Mouse (Mus musculus): Measurements from ENCODE around the gene Tmem253.

The Tmem253 gene

GRCm38 (mm10) chr14:52008321-52009203, 6.9 kb upstream of the Tmem253 start:
- DNase-seq: peak; percentile 90

- no peak for DNase-seq
Measured at GRCm38 (mm10) chr14:52009361-52009760, 6.1 kb upstream of the Tmem253 start.

- DNase-seq: no peak
Measured at GRCm38 (mm10) chr14:52009841-52010240, 5.6 kb upstream of the Tmem253 start.

- no peak for DNase-seq
Measured at GRCm38 (mm10) chr14:52010446-52011111, 4.9 kb upstream of the Tmem253 start.

GRCm38 (mm10) chr14:52011683-52012082, 3.8 kb upstream of the Tmem253 start:
- DNase-seq: no peak

GRCm38 (mm10) chr14:52012085-52012484, 3.4 kb upstream of the Tmem253 start:
- peak; percentile 67 for DNase-seq

- DNase-seq: no peak
Measured at GRCm38 (mm10) chr14:52012553-52012952, 2.9 kb upstream of the Tmem253 start.

- DNase-seq: no peak
Measured at GRCm38 (mm10) chr14:52013021-52013610, 2.3 kb upstream of the Tmem253 start.

GRCm38 (mm10) chr14:52013771-52014219, 1.7 kb upstream of the Tmem253 start:
- no peak for DNase-seq

- DNase-seq: no peak
Measured at GRCm38 (mm10) chr14:52014271-52014760, 1.1 kb upstream of the Tmem253 start.

- no peak for DNase-seq
Measured at GRCm38 (mm10) chr14:52014761-52015311, 622 bp upstream of the Tmem253 start.

- DNase-seq: no peak
Measured at GRCm38 (mm10) chr14:52016625-52017405, 1.4 kb downstream of the Tmem253 start.

GRCm38 (mm10) chr14:52017662-52018061, 2.2 kb downstream of the Tmem253 start:
- DNase-seq: no peak

- DNase-seq: peak; percentile 7
Measured at GRCm38 (mm10) chr14:52018248-52019050, 3.0 kb downstream of the Tmem253 start.

GRCm38 (mm10) chr14:52019051-52019589, 3.7 kb downstream of the Tmem253 start:
- DNase-seq: no peak

GRCm38 (mm10) chr14:52019590-52020340, 4.3 kb downstream of the Tmem253 start:
- DNase-seq: peak; percentile 98

GRCm38 (mm10) chr14:52020486-52021137, 5.2 kb downstream of the Tmem253 start, which contains the start of gene Zfp219:
Zfp219 (minus strand) TSS chr14:52020733.
- DNase-seq: peak; percentile 69

GRCm38 (mm10) chr14:52021138-52021529, 5.7 kb downstream of the Tmem253 start:
- DNase-seq: no peak

GRCm38 (mm10) chr14:52021568-52022212, 6.2 kb downstream of the Tmem253 start:
- no peak for DNase-seq
